Mouse (Mus musculus): Measurements from ENCODE around the gene Atn1.
A peak's percentile ranks its signal among the peaks of the same experiment; 100 is the strongest.

DNA sequence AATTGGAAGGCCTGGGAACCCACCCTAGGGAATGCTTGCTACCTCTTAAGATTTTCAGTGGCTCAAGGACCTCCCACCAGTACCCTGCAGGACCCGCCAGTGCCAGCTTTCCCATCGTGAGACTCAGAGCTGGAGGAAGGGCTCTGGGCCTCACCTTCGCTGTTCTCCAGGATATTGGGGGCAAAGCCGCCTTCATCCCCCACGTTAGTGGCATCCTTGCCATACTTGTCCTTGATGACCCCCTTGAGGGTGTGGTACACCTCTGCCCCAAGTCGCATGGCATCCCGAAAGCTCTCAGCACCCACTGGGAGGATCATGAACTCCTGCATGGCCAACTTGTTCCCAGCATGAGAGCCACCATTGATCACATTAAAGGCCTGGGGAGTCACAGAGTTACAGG, 9.6 kb upstream of the Atn1 start:
- TF ChIP-seq CTCF (IDR thresholded peaks at IDR 0.05; ENCODE audit: extremely low read depth, insufficient read depth, low read length) (no peak), POLR2A (IDR thresholded peaks at IDR 0.05; ENCODE audit: extremely low read depth, insufficient read depth, low read length) (peak; percentile 15; the same call in 1 of the 2 replicates)
